Mouse (Mus musculus) erythroblast, adult 5-6 weeks (primary cell): Measurements from ENCODE around the gene Lhx3. TPM values are rescaled to one million over a fixed set of nuclear protein-coding genes. Genes with fewer than 3 reads are reported as not detected.
A peak's percentile ranks its signal among the peaks of the same experiment; 100 is the strongest.

ENCODE experiments used
- ATAC-seq: replicated peaks from 2 replicates; pipeline ENCODE4 v1.8.0; 2016; ENCODE audit warnings: moderate number of reproducible peaks, mild to moderate bottlenecking, moderate TSS enrichment, inconsistent platforms; ENCODE audit not compliant: poor library complexity, low FRiP score, severe bottlenecking
- total RNA-seq, 2 experiments: library from RNA; stranded (forward) in 1 of 2; stranded (reverse) in 1 of 2; fragments of 150-400 nt in 1 of 2; fragments of 200-764, 138-1000 nt in 1 of 2; gene quantifications; 2 replicates each; pipeline versions ENCODE4 v1.2.3 to v1.2.4; 2015 to 2017; ENCODE audit warnings: low replicate concordance in 2 of 2

Gene Lhx3
- not detected in 2 replicates for total RNA-seq (2015; ENCODE audit: low replicate concordance)
- not detected in 2 replicates for total RNA-seq (2017; ENCODE audit: low replicate concordance)

- peak; percentile 55 for ATAC-seq
Measured at GRCm38 (mm10) chr2:26208126-26208789, at the start of gene Lhx3. Gene Lhx3 (minus strand): TSS chr2:26208289.

- ATAC-seq = no peak
Measured at GRCm38 (mm10) chr2:26257315-26258096, 49.4 kb upstream of the Lhx3 start.

- ATAC-seq = no peak
Measured at GRCm38 (mm10) chr2:26254816-26255215, 46.7 kb upstream of the Lhx3 start.

- ATAC-seq = no peak
Measured at GRCm38 (mm10) chr2:26252514-26253206, 44.6 kb upstream of the Lhx3 start.

- ATAC-seq = no peak
Measured at GRCm38 (mm10) chr2:26247531-26247930, 39.4 kb upstream of the Lhx3 start.

DNA sequence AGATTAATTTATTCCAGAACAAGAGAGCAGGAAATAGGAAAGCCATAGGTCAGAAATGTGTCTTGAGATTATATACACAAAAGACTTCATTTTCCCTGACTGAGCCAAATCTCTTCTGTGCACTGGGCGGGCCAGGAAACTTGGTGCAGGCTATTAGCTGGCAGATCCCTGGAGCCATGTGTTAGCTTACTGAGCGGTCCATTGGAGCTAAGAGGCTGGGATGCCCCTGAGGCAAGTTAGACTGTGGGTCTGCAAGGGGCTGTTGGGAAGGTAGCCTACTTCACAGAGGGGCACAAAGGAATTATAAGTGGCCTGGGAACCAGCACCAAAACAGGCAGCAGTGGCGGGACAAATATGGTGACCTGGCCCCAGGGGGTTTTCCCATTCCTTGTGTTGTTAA lies 32.8 kb upstream of the Lhx3 start:
- no peak for ATAC-seq

DNA sequence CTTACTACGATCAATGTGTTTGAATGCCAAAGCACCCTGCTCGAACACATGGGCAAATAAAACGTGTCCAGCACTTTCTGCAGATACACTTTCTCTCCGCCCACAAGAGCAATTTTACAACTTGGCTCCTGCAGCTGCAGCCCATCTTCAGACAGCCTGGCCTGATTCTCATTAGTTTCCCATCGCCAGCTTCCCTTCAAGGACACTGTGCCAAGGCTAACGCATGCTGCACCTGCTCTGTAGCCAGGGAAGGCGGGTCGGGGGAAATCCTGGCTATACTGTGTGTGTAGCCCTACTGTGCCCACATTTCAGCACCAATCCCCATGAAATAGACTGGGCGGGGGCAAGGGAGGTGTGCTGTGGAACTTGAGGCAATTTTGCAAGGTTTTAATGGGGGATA lies 32.2 kb upstream of the Lhx3 start:
- no peak for ATAC-seq

- ATAC-seq = peak; percentile 90
Measured at GRCm38 (mm10) chr2:26237290-26237782, 29.2 kb upstream of the Lhx3 start, which contains the start of gene Qsox2. Gene Qsox2 (minus strand): TSS chr2:26237525.

GRCm38 (mm10) chr2:26236681-26237289 lies 28.7 kb upstream of the Lhx3 start:
- ATAC-seq = peak; percentile 43

GRCm38 (mm10) chr2:26234771-26235170 lies 26.7 kb upstream of the Lhx3 start:
- ATAC-seq = no peak

DNA sequence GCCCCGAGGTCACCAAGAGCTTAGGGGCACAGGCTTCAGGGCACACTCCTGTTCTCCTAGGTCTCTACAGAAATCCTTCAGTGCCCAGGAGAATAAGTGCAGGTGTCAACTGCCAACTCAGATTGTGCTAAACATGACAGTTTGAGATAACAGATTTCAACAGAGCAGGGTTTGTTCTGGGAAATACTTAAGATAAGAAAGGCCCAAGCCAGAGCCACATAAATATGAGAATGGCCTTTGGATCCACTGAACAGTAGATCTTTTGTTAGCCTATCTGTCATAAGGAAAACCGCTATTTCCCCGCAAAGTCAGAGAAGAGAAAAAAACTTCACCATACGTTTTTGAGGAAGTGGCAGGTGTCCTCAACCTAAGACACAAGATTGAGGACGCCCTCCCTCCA lies 26.2 kb upstream of the Lhx3 start:
- ATAC-seq = no peak

DNA sequence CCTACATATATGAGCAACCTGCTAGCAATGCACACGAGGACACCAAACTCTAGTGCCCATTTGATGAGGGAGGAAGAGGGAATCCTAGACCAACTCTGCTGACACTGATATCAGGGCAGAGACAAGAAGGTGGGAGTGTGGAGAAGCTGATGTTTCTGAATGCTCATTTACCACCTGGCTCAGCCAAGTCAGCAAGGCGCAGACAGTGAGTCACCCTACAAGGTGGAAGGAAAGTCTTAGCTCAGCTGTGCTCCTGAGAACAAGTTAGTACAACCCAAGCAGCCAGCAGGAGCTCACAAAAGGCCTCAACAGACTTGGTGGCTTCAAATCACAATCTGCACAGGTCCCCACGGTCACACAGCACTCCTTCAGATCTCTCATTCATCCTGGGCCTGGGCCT lies 23.3 kb upstream of the Lhx3 start:
- ATAC-seq = no peak

GRCm38 (mm10) chr2:26230253-26230652 lies 22.2 kb upstream of the Lhx3 start:
- ATAC-seq = no peak

DNA sequence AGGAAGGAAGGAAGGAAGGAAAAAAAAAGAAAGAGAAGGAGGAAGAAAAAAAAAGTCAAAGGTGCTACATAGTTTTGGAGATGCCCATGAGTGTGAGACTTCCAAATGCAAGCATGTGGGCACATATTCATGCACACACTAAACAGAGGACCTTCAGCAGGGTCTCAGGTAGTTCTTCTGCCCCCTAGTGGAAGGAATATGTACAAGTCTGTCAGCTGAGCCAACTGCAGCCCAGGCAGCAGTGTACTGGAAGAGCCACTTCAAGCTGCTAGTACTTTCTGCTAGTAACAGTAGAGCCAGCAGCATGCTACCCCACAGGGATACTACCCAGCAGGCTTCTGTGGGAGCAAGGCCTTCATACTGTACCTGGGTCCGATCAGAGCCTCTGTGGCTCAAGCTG lies 19.7 kb upstream of the Lhx3 start:
- ATAC-seq = peak; percentile 81

DNA sequence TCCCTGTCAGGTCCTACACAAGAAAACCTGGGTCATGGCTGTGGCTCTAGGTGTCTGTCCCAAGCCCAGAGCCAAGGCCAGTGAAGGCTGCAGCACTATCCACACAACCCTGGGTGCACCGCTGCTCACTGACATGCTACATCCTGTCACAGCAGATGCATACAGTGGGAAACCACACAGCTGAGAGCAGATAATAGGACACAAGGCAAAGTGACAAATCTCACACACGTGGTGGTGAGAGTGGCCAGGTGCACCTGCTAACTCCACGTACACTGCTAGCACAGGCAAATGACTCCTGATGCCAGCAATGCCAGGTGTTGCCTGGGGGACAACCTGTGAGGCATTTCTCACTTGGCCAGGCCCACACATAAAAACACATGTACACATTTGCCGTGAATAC lies 17.2 kb upstream of the Lhx3 start:
- ATAC-seq = no peak

GRCm38 (mm10) chr2:26223961-26224360 lies 15.9 kb upstream of the Lhx3 start:
- no peak for ATAC-seq

DNA sequence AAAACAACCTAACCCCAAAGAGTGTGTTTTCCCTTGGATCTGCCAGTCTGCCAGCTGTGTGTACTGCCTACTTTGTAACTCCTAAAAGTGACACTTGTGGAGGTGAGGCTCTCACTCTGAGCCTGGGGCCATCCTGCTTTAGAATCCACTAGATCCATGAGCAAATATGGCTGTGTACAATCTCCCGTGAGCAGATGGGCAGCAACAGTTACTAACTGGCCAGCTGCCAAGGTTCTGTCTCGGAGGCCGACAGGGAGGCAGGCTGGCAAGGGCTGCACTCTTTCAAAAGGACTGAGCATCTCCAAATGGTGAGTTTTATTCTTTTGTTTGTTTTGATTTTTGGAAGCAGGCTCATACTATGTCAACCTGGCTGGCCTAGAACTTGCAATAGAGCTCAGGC lies 6.4 kb upstream of the Lhx3 start:
- peak; percentile 86 for ATAC-seq

DNA sequence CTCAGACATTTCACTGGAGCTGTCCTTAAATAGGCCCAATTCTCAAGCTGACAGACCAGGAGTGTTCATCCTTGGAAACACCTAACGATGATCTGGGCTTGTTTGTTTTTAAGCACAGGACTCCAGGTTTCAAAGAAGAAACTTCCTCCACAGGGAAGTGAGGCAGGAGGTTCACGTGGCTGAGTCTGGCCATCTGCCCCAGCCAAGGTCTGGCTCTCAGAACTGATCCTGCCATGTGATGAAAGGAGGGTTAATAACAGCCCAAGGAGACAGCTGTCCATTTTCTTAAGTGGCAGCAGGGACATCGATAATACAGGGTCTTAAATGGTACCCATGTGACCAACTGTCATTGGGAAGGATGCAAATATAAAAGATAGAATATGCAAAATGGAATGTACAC lies 1.5 kb upstream of the Lhx3 start:
- ATAC-seq = no peak

GRCm38 (mm10) chr2:26207559-26207958 lies 530 bp downstream of the Lhx3 start:
- ATAC-seq = no peak

DNA sequence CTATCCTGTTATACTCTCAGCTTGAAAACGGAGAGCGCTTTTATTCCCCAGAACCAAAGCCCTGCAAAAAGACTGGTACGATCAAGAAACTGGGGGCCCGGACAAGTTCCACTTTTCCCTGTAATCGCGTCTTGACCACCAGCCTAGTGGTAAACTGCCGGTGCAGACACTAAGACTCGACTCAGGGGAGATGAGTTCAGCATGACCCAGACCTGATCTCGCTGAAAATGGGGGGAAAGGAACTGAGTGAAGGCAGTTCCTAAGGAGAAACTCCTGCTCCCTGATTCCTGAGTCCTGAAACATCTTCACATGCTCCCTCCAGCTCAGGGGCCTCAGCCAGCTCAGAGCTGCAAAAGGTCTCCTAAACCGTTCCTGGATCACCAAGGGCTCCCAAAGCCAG lies 2.3 kb downstream of the Lhx3 start:
- ATAC-seq = no peak
